Comparison of ENCODE assay signal across 19 mouse cellular contexts in the genomic region with DNA sequence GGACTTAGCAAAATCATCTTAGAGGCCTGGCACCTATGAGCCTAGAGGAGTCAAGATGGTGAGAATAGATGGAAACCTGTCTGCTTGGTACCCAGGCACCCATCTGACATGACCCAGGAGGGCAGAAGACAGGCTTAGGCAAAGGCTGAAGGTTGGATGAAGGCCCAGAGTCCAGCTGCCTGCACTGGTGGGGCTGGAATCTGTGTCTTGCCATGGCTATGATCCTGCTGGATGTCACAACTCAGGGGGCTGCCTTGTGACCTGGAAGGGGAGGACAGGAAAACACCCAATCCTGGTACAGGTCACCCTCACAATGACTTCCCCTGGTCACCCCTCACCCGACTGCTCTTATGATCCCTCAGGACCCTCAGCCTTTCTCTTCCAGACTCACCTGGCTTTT. TPM values are rescaled to one million over a fixed set of nuclear protein-coding genes. Genes with fewer than 3 reads are reported as not detected.
DNase-seq lines count a peak whose midpoint lies in the region; ATAC-seq and TF ChIP-seq lines count a peak whose summit lies in the region.
"Had no signal": no experiment of that assay in that cellular context is flagged by ENCODE, and none has a peak within 500 bp of the region (broad histone marks: within the 10 kb centered on the region; RNA-seq: fewer than 3 reads in every experiment).

No protein-coding gene starts in this region.

- no peak overlapping the region for H3K27ac ChIP-seq in forebrain, embryonic 12.5 days
- H3K27ac ChIP-seq in forebrain, postnatal 0 days (ENCODE audit: low read depth, low read length): no peak overlapping the region
- H3K27ac ChIP-seq: embryonic facial prominence, embryonic 12.5 days; embryonic facial prominence, embryonic 15.5 days; forebrain, embryonic 10.5 days; forebrain, embryonic 13.5 days; forebrain, embryonic 15.5 days had no signal

- peak; percentile 57 for DNase-seq in cerebellum, adult 9-11 months
- no peak for DNase-seq in cerebellum, adult 8-10 months
- DNase-seq in forebrain, postnatal 0 days: no peak
- peak; percentile 18 for DNase-seq in lung, postnatal 14 days
- DNase-seq in lung, postnatal 4 days: no peak
- DNase-seq: adrenal gland, adult 2 months; adrenal gland, postnatal 10 days; adrenal gland, postnatal 25 days; cerebellum, adult 11 months; cerebellum, postnatal 36 days; embryo, embryonic 11 days had no signal

- no peak overlapping the region for H3K4me2 ChIP-seq in forebrain, embryonic 12.5 days
- no peak overlapping the region for H3K4me2 ChIP-seq in forebrain, postnatal 0 days (ENCODE audit: low read depth)
- H3K4me2 ChIP-seq: embryonic facial prominence, embryonic 12.5 days; embryonic facial prominence, embryonic 15.5 days; forebrain, embryonic 13.5 days; forebrain, embryonic 15.5 days had no signal

- peaks cover 43% of the 10 kb centered on the region for H3K27me3 ChIP-seq in forebrain, embryonic 12.5 days
- H3K27me3 ChIP-seq in forebrain, postnatal 0 days (ENCODE audit: insufficient read depth, low read length): peaks cover 4% of the 10 kb centered on the region; the same call in 1 of the 2 replicates
- H3K27me3 ChIP-seq: embryonic facial prominence, embryonic 12.5 days had no signal

- no peak for ATAC-seq in forebrain, embryonic 12.5 days (ENCODE audit: low FRiP score)
- no peak for ATAC-seq in forebrain, postnatal 0 days
- ATAC-seq: forebrain, embryonic 13.5 days; forebrain, embryonic 15.5 days had no signal

- H3K4me1 ChIP-seq in forebrain, embryonic 12.5 days: no peaks in the 10 kb centered on the region
- H3K4me1 ChIP-seq in forebrain, postnatal 0 days (ENCODE audit: insufficient read depth): no peaks in the 10 kb centered on the region
- H3K4me1 ChIP-seq: embryonic facial prominence, embryonic 12.5 days; forebrain, embryonic 13.5 days; forebrain, embryonic 15.5 days had no signal

- WGBS in forebrain, embryonic 12.5 days: 94% methylated on average over 1 of the region's 1 CpGs
- 80% methylated on average over 1 of the region's 1 CpGs for WGBS in forebrain, postnatal 0 days

- TF ChIP-seq CTCF in forebrain, postnatal 0 days (IDR thresholded peaks at IDR 0.05; ENCODE audit: low read depth): no peak

- H3K9ac ChIP-seq in forebrain, embryonic 12.5 days: 0 out of 2 replicates have a peak overlapping the region, but pooled peaks have one; percentile 17
- no peak overlapping the region for H3K9ac ChIP-seq in forebrain, postnatal 0 days
- H3K9ac ChIP-seq: embryonic facial prominence, embryonic 12.5 days; embryonic facial prominence, embryonic 15.5 days; forebrain, embryonic 13.5 days; forebrain, embryonic 15.5 days had no signal

- no peaks in the 10 kb centered on the region for H3K36me3 ChIP-seq in forebrain, embryonic 12.5 days (replicated peaks)
- no peaks in the 10 kb centered on the region for H3K36me3 ChIP-seq in forebrain, postnatal 0 days (ENCODE audit: insufficient read depth)
- H3K36me3 ChIP-seq: embryonic facial prominence, embryonic 12.5 days; embryonic facial prominence, embryonic 15.5 days; forebrain, embryonic 10.5 days; forebrain, embryonic 15.5 days had no signal

- no peak overlapping the region for H3K4me3 ChIP-seq in forebrain, embryonic 12.5 days (replicated peaks)
- H3K4me3 ChIP-seq in forebrain, postnatal 0 days (ENCODE audit: low read depth, low read length): no peak overlapping the region
- H3K4me3 ChIP-seq: embryonic facial prominence, embryonic 12.5 days; embryonic facial prominence, embryonic 15.5 days; erythroblast, embryonic 14.5 days; forebrain, embryonic 10.5 days; forebrain, embryonic 13.5 days; forebrain, embryonic 15.5 days had no signal

- H3K9me3 ChIP-seq in forebrain, embryonic 12.5 days: no peaks in the 10 kb centered on the region
- H3K9me3 ChIP-seq in forebrain, postnatal 0 days (ENCODE audit: low read length): no peaks in the 10 kb centered on the region
- H3K9me3 ChIP-seq: embryonic facial prominence, embryonic 12.5 days; embryonic facial prominence, embryonic 15.5 days; forebrain, embryonic 10.5 days; forebrain, embryonic 13.5 days; forebrain, embryonic 15.5 days had no signal

RNA-seq across cellular contexts. Expression of gene 6430571L13Rik, which starts 14.4 kb away (rescaled TPM):
- 2.2 and 2.9 TPM in 2 replicates for polyA plus RNA-seq in forebrain, embryonic 12.5 days (2016; fragmentation: Nextera tagmentation; extraction: Ambion mirVana)
- 5.2 and 7.2 TPM in 2 replicates for total RNA-seq in forebrain, postnatal 0 days (2014; rRNA removed)
- polyA plus RNA-seq in forebrain, postnatal 0 days (2015; fragmentation: Nextera tagmentation; extraction: Ambion mirVana): 3.7 and 6.0 TPM in 2 replicates
- polyA plus RNA-seq: erythroblast, embryonic 14.5 days had no signal

RNA-seq across cellular contexts. Expression of gene Hemk1, which starts 16.7 kb away (rescaled TPM):
- 10.3 and 12.0 TPM in 2 replicates for polyA plus RNA-seq in forebrain, embryonic 12.5 days (2016; fragmentation: Nextera tagmentation; extraction: Ambion mirVana)
- 14.1 and 14.2 TPM in 2 replicates for total RNA-seq in forebrain, postnatal 0 days (2014; rRNA removed)
- 12.9 and 13.4 TPM in 2 replicates for polyA plus RNA-seq in forebrain, postnatal 0 days (2015; fragmentation: Nextera tagmentation; extraction: Ambion mirVana)

RNA-seq across cellular contexts. Expression of gene Cacna2d2, which starts 44.6 kb away (rescaled TPM):
- 3.3 and 3.4 TPM in 2 replicates for polyA plus RNA-seq in forebrain, embryonic 12.5 days (2016; fragmentation: Nextera tagmentation; extraction: Ambion mirVana)
- total RNA-seq in forebrain, postnatal 0 days (2014; rRNA removed): 29.7 and 49.5 TPM in 2 replicates
- 3.0 and 5.0 TPM in 2 replicates for polyA plus RNA-seq in forebrain, postnatal 0 days (2015; fragmentation: Nextera tagmentation; extraction: Ambion mirVana)
- total RNA-seq: MEL had no signal
- polyA plus RNA-seq: erythroblast, embryonic 14.5 days had no signal

RNA-seq across cellular contexts. Expression of gene Cish, which starts 59.0 kb away (rescaled TPM):
- polyA plus RNA-seq in forebrain, embryonic 12.5 days (2016; fragmentation: Nextera tagmentation; extraction: Ambion mirVana): 4.5 and 6.0 TPM in 2 replicates
- total RNA-seq in forebrain, postnatal 0 days (2014; rRNA removed): 2.7 and 4.0 TPM in 2 replicates
- 11.2 and 12.2 TPM in 2 replicates for polyA plus RNA-seq in forebrain, postnatal 0 days (2015; fragmentation: Nextera tagmentation; extraction: Ambion mirVana)

Comparison
In these comparisons a context has a peak if more than half of its experiments do, and no peak if none do; other contexts are left out.
1. DNase-seq: peak in cerebellum, adult 9-11 months (single experiment) and lung, postnatal 14 days (single experiment); none in cerebellum, adult 8-10 months (single experiment), forebrain, postnatal 0 days (single experiment) and lung, postnatal 4 days (0 of 2).